Mouse (Mus musculus) c-Kit-negative CD71-positive TER-119-positive erythroid progenitor cells, embryonic 14.5 days (primary cell): ENCODE data around the gene Il20rb.

ENCODE experiments used
- DNase-seq: peaks from one replicate; pipeline ENCODE4 v3.0.0-alpha.2; 2013; ENCODE audit warnings: low read depth, low spot score

The Il20rb gene

DNA sequence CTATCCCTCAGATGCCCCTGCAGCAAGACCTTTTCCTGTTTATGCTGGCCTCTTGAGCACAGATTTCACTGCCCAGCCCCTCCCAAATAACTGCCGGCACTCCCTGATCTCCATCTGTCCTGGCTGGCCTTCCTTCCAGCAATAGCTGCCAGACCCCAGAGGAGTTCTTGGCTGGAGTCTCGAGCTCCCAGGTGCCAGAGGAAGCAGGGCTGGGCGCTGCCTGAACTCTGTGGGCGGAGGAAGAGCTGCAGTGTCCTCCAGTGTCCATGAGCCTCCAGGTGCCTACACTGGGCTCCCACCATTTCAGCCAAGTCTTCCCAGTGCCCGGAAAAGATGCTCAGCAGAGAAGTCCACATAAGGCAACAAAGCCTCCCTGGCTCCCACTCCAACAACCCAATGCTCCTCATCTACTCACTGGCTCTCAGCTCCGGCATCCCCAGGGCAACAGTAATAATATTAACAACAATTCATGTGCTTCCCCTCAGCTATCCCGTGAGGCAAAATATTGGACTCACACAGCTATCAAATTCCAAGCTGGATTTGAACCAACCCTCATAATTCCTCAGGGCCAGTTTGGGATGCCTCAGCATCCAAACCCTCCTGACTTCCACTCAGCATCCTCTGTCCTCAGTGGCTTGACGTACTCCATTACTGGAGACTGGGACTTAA is 15.5 kb downstream of the Il20rb start:
- no peak for DNase-seq

DNA sequence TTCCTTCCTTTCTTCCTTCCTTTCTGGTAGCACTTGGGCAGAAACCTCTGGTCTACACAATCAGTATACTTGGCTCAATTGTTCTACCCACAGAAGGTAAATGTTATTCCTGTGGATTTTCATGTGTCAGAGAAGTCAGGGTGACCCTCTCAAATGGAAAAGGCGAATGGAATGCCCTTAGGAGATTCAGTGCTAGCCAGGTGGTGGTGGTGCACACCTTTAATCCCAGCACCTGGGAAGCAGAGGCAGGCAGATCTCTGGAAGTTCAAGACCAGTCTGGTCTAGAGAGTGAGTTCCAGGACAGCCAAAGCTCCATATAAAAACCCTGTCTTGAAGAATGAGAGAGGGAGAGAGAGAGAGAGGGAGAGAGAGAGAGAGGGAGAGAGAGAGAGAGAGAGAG is 16.4 kb downstream of the Il20rb start:
- DNase-seq = no peak

DNA sequence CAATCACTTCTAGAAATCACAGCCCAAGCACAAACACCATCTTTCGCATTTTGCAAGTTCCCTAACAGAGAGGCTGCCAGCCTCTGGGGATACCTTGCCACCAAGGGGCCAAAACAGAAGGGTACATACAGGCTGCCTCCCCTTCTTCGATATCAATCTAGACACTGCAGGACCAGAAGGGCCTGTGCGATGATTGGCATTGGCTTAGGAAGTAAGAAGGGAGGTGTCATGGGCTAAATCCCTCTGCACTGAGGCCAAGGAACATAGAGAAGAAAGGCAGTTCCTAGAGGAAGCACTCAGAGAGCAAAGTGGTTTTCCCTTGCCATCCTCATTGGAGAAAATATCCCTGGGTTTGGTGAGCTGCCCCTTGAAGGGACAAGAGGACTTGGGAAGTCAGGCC is 16.9 kb downstream of the Il20rb start:
- no peak for DNase-seq

DNA sequence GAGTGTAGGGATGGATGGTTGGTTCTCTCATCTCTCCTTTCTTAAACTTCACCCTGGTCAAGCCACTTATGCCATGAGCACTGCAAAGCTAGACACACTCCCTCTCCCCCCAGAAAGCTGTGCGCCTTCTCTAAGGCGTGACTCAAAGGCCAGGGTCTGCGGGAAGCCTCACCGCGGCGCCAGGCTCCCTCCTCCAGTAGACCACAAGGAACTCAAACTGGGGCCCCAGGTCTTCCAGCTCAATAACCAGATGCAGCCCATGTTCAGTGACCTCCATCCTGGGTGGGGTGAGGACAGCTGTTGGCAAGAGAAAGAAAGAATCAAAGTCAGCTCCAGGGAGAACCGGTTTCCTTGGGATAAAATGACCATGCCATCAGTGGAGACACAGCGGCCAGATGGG is 18.4 kb downstream of the Il20rb start:
- DNase-seq = no peak

DNA sequence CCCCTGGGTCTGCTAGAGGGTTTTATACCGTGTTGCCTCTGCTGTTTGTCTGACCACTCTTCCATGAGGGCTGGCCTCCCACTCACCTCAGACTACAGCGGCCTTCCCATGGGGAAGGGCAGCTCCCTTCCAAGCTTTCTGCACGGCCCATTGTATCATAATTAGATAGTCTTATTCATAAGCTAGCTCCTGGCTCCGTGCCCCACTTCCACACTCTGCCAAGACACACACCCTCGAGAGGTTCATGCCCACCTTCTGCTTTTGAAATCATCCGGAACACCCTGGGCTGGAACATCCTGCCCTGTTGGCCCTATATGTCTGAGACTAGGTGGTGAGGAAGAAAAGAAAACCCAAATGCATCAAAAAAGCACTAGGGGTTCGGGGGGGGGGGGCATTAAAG is 18.9 kb downstream of the Il20rb start:
- DNase-seq = no peak

DNA sequence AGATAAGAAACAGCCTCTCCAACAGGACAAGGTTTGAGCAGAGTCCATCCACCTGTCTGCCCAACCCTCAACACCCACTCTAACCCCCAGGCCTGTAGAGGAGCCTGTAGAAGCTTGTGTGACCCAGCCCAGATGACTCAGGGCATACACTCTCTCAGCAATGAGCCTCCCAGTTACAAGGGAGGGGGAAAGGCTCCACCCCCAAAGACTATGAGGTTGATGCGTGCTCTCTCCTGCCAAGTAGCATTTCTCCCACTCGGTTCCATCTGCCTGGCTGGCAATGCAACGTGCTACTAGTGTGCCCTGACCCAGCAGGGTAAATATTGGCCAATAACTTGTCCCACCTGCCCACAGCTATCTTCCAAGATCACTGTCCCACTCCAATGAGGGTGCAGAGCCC is 19.8 kb downstream of the Il20rb start:
- no peak for DNase-seq

DNA sequence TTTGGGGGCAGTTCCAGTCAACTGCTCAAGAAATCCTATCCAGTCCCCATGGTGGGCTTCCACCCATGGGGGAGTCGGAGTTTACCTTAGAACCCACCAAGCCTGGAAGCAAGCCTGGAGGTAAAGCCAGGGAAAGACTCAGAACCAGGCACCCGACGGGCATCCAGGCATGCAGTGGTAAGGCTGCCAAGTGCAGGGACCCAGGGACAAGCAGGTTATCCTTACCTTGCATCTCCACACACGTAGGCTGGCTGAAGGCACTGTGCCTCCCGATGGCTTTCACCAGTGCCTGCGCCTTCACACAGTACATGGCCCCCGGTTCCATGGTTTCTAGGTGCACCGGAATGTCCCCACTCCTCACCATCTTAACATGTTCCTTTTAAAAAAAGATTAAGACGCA is 20.6 kb downstream of the Il20rb start:
- no peak for DNase-seq

DNA sequence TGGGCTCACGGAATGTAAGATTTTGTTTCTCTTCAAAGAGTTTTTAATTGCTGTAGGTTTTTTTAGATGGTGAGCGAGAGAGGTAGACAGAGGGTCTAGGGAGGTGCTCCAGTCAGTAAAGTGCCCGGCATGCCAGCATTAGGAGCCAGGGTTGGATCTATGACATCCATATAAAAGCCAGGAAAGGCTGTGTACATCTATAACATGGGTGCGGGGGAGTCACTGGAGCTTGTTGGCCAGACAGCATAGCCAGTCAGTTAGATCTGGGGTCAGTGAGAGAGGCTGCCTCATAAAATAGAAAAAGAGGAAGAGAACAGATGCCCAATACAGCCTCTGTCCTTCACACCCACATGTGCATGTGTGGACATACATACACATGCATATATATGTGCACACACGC is 21.2 kb downstream of the Il20rb start:
- no peak for DNase-seq

DNA sequence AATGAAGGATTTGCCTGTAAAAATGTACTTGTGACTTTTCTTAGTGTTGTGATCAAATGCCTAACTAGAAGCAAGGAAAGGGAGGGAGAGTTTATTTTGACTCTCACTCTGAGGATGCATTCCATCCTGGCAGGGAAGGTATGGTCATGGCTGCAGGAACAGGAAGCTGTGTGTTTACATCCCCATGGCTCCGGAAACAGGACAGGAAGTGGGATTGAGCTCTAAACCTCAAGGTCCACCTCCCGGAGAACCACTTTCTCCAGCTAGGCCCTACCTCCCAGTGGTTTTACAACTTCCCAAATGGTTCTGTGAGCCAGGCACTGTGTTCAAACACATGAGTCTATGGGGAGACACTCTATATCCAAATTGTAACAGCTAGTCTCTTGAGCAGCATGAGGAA is 22.8 kb downstream of the Il20rb start:
- no peak for DNase-seq

DNA sequence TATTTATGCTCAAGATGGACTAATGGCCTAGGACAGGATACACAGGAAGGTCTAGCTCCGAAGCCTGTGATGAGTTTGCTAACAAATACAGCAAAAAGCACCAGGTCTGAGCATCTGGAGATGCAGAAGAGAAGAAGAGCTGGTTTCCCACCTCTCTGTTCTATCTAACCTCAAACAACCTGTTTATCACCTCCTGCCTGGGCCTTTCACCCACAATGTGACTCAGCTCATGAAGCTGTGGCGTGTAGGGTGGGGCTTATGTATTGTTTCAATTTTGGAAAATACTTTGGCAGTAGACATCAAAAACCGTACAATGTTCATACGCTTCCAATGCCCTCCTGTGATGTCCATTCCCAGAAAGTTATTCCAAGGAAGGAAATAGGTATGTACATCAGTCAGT is 24.5 kb downstream of the Il20rb start:
- DNase-seq = no peak

DNA sequence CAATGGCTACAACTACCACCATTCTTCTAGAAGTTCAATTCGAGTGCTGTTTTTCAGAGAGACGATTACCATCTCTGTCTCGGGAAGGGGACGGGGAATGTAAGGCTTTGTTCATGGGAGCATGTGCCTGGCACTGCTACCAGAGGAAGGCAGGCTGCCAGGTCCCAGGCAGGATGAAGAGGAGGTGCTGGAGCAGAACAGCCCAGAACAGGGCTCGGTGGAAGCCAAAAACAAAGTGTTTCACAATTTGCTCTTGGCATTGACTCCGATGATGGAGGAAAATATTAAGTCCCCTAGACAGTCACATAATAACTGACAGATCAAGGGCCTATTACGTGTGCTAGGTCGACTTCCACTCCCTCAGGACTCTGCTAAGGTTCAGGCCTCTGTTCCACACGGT is 24.9 kb downstream of the Il20rb start:
- DNase-seq = no peak

DNA sequence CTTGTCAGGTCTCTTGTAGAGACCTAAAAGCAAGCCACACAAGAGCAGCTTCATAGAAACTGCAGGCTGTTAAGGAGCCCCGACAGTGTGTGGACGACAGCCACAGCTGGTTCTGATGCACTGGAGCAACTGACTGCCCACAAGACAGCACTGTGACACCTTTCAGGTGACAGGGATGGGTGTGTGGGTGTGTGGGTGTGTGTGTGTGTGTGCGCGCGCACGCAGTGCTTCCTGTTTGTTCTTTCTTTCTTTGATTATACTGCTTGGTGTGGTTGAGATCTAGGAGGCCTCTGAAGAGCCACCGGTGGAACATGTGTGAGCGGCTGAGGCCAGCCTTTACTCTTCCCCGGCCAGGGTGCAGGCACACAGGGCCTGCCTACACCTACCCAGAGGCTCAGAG is 26.4 kb downstream of the Il20rb start:
- DNase-seq = no peak

DNA sequence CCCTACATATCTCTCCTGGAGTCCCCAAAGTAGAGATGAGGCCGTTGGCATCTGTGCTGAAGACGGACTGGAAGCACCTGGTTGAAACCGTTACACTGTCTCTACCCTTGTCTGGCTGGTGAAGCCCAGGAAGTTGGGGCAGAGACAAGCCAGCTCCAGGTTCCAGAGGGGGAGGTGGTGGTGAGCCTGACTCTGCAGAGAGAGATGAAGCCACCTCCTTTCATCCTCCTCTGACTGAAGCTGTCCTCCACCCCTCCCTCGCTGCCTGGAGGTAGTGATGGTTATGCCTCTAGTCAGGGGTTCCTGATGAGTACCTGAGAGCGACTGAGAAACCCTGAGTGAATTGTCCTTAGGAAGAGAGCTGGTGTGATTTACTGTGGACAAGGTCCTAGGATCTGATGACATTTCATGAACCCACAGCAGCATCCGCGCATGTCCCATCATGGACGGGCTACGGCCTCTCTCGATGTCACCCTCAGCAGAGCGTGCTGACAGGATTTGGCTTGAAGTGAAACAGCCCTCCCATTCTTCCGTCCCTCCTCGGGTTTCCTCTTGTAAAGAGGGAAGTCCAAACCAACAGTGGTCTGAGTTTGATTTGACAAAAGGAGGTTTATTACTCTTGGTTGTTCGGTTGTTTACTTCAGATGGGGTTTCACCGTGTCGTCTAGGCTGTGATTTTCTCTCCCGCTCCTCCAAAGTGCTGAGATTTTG is 28.5 kb downstream of the Il20rb start:
- DNase-seq = no peak

DNA sequence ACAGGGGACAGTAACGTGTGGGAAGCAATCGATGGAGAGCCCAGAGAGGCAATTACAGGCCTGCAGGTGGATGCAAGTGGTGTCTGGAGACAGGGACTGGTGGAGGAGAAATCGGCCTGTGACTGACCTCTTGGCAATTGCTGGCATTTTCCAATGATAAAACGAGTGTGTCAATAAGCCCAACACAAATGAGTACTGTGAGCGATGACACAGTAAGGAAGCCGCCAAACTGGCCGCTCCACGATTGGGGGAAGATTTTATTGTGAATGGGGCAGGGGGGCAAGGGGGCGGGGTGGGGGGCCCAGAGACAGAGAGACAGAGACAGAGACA is 32.0 kb downstream of the Il20rb start:
- DNase-seq = no peak

DNA sequence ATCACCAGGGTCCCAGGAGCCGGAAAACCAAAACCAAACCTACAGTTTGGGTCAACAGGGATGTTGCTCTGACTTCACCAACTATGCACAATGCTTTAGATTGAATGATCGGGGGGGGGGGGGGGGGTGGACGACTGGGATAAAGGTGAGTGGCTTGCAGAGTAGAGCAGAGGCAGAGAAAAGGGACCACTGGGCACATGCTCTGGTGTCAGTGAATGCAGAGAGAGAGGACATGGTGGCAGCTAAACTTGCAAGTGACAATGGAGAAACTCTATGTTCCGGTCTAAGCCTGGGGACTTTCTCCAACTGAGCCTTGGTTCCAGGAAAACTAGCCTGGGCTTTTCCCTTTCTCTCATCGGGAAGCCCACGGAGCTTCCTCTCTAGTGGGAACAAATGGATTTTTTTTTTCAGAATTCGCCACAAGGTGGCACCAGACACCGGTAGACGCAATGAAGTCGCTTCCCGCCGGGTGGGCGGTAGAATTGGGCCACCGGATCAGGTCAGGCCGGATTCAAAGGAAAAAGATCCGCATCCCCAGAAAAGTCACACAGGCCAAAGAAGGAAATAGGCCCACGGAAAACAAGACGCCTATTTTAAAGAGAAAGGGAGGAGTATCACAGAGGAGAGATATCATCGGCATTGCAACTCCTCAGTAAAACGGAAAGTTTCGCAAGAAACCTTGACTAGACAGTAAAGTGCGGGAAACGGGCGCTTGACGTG is 32.5 kb downstream of the Il20rb start:
- peak; percentile 19 for DNase-seq

DNA sequence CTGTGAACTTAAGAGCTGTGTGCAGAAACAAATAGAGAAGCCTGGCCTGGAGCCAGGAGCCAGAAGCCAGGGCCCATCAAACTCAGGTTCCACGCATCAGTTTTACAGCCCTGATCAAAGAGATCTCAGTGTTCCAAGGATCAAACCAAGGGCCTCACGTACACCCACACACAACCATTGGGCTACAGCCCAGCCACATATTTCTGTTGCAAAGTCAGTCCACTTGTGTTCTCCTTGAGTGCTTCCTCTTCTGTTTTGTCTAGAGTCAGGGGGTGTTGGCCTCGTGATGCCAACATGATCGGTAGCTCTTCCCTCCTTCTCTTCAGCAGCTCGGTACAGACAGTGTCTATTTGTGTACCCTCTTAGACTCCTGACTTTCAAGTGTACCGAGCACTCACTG is 34.2 kb downstream of the Il20rb start:
- no peak for DNase-seq

DNA sequence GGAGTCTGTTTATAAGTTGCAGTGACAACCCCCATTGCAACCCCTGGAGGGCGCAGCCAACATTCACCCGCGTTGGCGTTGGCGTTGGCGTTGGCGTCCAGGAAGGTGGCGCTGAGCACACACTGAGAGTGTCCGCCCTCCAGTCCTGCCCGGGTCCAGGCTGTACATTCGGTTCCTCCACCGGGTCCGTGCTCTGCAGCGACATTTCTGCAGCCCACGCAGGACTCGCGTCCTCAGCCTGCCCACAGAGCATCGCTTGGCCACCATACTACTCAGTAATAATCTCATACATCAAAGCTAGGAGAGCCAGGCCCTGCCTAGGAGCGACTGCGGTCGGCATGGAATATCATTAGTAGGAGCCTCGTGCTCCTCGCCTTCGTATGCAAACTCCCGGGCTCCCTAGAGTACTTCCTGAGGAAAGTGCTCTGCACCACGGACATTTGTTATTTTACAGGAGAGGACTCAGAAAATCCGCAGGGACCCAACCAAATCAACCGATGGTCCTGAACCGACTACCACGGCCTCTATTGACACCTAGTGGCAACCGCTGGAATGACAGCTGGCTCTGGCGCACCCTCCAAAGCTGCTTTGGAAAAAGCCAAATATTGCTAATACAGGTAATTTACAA is 40.4 kb downstream of the Il20rb start:
- DNase-seq = peak; percentile 11

DNA sequence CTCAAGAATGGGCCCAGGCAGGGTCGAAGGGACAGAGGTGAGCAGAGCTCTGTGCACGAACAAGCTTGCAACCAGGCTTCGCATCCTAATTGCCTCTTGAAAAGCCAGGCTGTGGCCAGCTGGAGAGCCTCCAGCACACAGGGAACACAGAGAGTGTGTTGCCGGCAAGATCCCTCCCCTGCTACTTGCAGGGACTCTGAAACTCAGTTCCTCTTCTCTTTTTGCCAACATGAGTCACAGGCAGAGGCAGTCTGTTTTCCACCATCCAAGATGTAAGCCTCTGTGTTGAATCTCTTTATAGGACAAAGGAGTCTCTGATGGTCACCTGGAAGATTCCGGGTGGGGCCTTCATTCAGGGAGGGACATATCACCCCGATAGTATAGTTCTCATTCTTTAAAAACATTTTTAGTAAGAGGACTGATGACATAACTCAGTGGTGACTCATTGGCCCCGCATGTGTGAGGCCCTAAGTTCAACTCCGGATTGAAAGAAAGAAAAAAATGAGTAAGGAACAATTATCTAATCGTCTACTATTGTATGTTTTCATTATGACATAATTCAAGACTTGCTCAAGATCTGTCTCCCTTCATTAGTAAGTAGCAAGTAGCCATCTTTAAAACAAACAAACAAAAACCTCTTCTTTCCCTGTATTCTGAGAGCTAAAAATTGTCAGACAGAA is 46.3 kb downstream of the Il20rb start:
- no peak for DNase-seq

DNA sequence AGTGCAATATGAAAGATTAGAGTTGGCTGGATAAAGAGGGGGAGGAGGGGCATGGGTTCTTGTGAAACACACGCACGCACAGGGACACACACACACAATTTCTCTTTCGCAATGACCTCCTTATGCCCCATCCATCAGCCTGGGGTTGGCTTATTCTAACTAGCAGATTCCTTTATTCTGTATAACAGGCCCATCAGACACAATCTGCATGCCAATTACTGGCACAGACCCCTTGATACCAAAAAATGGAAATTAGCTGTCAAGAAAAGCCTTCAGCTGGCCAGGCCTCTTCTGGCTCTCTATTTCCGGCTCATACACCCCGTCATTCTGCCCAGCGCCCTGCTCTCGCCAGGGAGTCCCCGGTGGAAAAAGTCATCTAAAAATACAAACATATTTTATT is 47.1 kb downstream of the Il20rb start:
- DNase-seq = no peak

DNA sequence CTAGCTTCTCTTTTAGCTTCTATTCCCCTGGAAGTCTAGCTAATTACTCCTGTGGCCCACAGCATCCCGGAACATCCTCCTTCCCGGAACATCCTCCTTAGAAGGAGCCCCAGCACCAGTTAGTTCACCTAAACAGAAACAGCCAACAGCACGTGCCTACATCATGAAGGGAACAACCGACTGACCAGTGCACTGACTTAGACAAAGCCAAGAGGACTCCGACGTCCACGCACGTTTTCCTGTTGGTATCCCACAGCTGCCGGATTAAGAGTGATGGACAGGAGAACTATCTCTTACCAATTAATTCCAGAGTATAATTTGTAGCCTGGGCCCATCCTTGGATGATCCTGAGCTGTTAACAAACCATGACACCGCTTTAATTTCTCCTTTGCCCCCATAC is 47.6 kb downstream of the Il20rb start:
- DNase-seq = no peak

DNA sequence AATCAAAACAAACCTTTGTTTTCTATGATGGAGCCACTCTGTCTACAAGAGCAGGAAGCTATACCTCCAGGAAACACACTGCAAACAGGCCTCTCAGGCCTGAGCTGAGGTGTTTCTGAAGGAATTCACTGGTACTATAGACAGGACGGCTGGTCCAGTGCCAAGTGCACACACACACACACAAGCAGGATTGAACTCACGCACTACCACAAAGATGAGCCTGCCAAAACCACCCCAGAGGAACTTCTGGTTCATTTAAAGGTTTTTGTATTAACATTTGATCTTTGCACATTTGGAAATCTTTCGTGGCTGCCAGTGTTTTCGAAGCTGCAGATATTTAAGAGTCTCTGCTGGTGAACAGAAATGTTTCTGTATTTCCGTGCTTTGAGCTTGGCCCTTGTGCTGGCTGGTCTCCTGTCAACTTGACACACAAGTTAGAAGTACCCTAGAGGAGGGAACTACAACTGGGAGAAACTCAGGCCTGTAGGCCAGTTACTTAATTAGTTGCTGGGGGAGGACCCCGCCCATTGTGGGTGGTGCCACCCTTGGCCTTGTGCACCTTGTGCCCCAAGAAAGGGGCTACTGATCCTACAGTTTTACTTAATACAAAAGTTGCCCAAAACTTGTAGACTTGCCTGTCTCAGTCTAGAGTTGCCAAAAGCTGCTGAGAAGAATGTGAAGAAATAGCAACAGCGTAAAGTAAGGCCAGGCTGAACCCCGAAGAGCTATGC is 49.6 kb downstream of the Il20rb start:
- DNase-seq = no peak
